Comparison of ENCODE assay signal across 8 mouse cellular contexts in genomic region chr5:123720328-123721311, GRCm38 (mm10). TPM values are rescaled to one million over a fixed set of nuclear protein-coding genes. Genes with fewer than 3 reads are reported as not detected.
DNase-seq lines count a peak whose midpoint lies in the region; ATAC-seq lines count a peak whose summit lies in the region.

Gene Zcchc8, minus strand, starts transcription at chr5:123721100.

- peak within 1 kb of the TSS; percentile 97 for H3K27ac ChIP-seq in heart, embryonic 10.5 days
- peak within 1 kb of the TSS; percentile 89 for H3K27ac ChIP-seq in kidney, embryonic 15.5 days

- peak within 1 kb of the TSS; percentile 89 for H3K9ac ChIP-seq in kidney, embryonic 15.5 days

- H3K4me3 ChIP-seq in heart, embryonic 10.5 days: peak within 1 kb of the TSS; percentile 93
- peak within 1 kb of the TSS; percentile 85 for H3K4me3 ChIP-seq in kidney, embryonic 15.5 days (replicated peaks)

- peak within 1 kb of the TSS; percentile 69 for H3K4me2 ChIP-seq in kidney, embryonic 15.5 days

- under 1% methylated on average over 83 of the region's 83 CpGs for WGBS in heart, embryonic 10.5 days
- WGBS in kidney, embryonic 15.5 days: under 1% methylated on average over 83 of the region's 83 CpGs

- peak; percentile 98 for ATAC-seq in erythroblast, adult 5-6 weeks (replicated peaks; ENCODE audit: low FRiP score, poor library complexity, severe bottlenecking)
- ATAC-seq in kidney, embryonic 15.5 days (replicated peaks; ENCODE audit: low FRiP score): peak; percentile 100
- peak; percentile 100 for ATAC-seq in monocyte, adult 5-6 weeks (replicated peaks; ENCODE audit: insufficient number of reproducible peaks, low FRiP score, low TSS enrichment, poor library complexity, severe bottlenecking)

- DNase-seq in B cell, adult 2 months: peak; percentile 95 to 96
- DNase-seq in brain, adult 2 months (ENCODE audit: low read depth, low spot score): peak; percentile 99
- DNase-seq in heart, embryonic 10.5 days (ENCODE audit: low spot score): peak; percentile 99
- peak; percentile 95 for DNase-seq in liver
- peak; percentile 93 to 94 for DNase-seq in spleen, postnatal 4 days (ENCODE audit: low spot score in 2 of 2)

- peaks cover 26% of the 10 kb centered on the region; the same call in 1 of the 2 replicates for H3K4me1 ChIP-seq in heart, embryonic 10.5 days
- H3K4me1 ChIP-seq in kidney, embryonic 15.5 days: peaks cover 23% of the 10 kb centered on the region

- no peaks in the 10 kb centered on the region for H3K9me3 ChIP-seq in heart, embryonic 10.5 days
- H3K9me3 ChIP-seq in kidney, embryonic 15.5 days (replicated peaks): no peaks in the 10 kb centered on the region

- H3K27me3 ChIP-seq in heart, embryonic 10.5 days (ENCODE audit: insufficient read depth, poor library complexity, severe bottlenecking): no peaks in the 10 kb centered on the region
- H3K27me3 ChIP-seq in kidney, embryonic 15.5 days: no peaks in the 10 kb centered on the region

- H3K36me3 ChIP-seq in heart, embryonic 10.5 days: peaks cover 24% of the 10 kb centered on the region
- H3K36me3 ChIP-seq in kidney, embryonic 15.5 days: peaks cover 18% of the 10 kb centered on the region

RNA-seq across cellular contexts. Expression of gene Zcchc8, which starts in this region (rescaled TPM):
- 6.7 and 10.8 TPM in 2 replicates for total RNA-seq in erythroblast, adult 5-6 weeks (2015; ENCODE audit: low replicate concordance)
- total RNA-seq in erythroblast, adult 5-6 weeks (2017; ENCODE audit: low replicate concordance): 16.1 and 38.2 TPM in 2 replicates
- polyA plus RNA-seq in heart, embryonic 10.5 days (2016; fragmentation: Nextera tagmentation; extraction: Ambion mirVana): 74.5 and 77.0 TPM in 2 replicates
- polyA plus RNA-seq in kidney, embryonic 15.5 days (2015; fragmentation: Nextera tagmentation; extraction: Ambion mirVana): 82.7 and 83.5 TPM in 2 replicates
- total RNA-seq in monocyte, adult 5-6 weeks (2017): 85.0 to 187 TPM (median 163 TPM) in 3 replicates

Comparison
In these comparisons a context has a peak if more than half of its experiments do, and no peak if none do; other contexts are left out.
1. Peak in every context shown above with its lines: DNase-seq, ATAC-seq, H3K4me3 ChIP-seq and H3K27ac ChIP-seq.